Mouse (Mus musculus) thymus, postnatal 10 days (tissue): ENCODE measurements at regions not wholly inside any gene's neighbourhood (a gene's known extent, or its start where the extent isn't known, plus 50 kb on each side); places are given as distances from the start of the nearest gene placed in this dataset.

ENCODE experiments used
- DNase-seq, 2 experiments: peaks; one replicate each; pipeline ENCODE4 v3.0.0; 2021; ENCODE audit warnings: low spot score in 2 of 2

- DNase-seq = no peak
Measured at GRCm38 (mm10) chr19:14670821-14671104, 72.9 kb upstream of the Tle4 start.

GRCm38 (mm10) chr19:14670078-14670820 lies 72.4 kb upstream of the Tle4 start:
- no peak for DNase-seq

- no peak for DNase-seq
Measured at GRCm38 (mm10) chr19:14668512-14669181, 70.8 kb upstream of the Tle4 start.

- no peak for DNase-seq
Measured at GRCm38 (mm10) chr19:14664682-14665417, 67.0 kb upstream of the Tle4 start.

- no peak for DNase-seq
Measured at GRCm38 (mm10) chr19:14664096-14664586, 66.3 kb upstream of the Tle4 start.

GRCm38 (mm10) chr19:14663350-14663749 lies 65.5 kb upstream of the Tle4 start:
- no peak for DNase-seq

- no peak for DNase-seq
Measured at GRCm38 (mm10) chr19:14659725-14660124, 61.9 kb upstream of the Tle4 start.

GRCm38 (mm10) chr19:14658479-14658878 lies 60.6 kb upstream of the Tle4 start:
- no peak for DNase-seq

GRCm38 (mm10) chr19:14656022-14656388 lies 58.2 kb upstream of the Tle4 start:
- no peak for DNase-seq

- DNase-seq = no peak
Measured at GRCm38 (mm10) chr19:14655302-14656021, 57.6 kb upstream of the Tle4 start.
